Mouse (Mus musculus) erythroblast, embryonic 14.5 days (primary cell): ENCODE data around the gene Uri1.

Experiments used
- GATA1 ChIP-seq: IDR thresholded peaks from 2 replicates; pipeline ENCODE4 v1.6.1; 2012; ENCODE audit warnings: low read length, inconsistent platforms, mixed read lengths
- TAL1 ChIP-seq: IDR thresholded peaks from 3 replicates; pipeline ENCODE4 v1.6.1; 2012; ENCODE audit warnings: low read length, inconsistent platforms, mixed read lengths

- no peak for TF ChIP-seq GATA1
- TF ChIP-seq TAL1, result no peak
These were observed 32.6 kb upstream of the Uri1 start for GRCm38 (mm10) chr7:38055996-38056395.
